Mouse (Mus musculus) forebrain, embryonic 14.5 days (tissue): ENCODE measurements around the gene Plcz1. TPM values are rescaled to one million over a fixed set of nuclear protein-coding genes. Genes with fewer than 3 reads are reported as not detected.
A peak's percentile ranks its signal among the peaks of the same experiment; 100 is the strongest.

Source experiments
- ATAC-seq: fragments of 200-750 bp; cut with Nextera tagmentation; 2 replicates; pipeline ENCODE4 v1.8.0; 2017; ENCODE audit warnings: mild to moderate bottlenecking, moderate library complexity
- DNase-seq: peaks from one replicate; pipeline ENCODE4 v3.0.0-alpha.2; 2015; ENCODE audit warnings: low spot score
- H3K27ac ChIP-seq: fragments of 300-500 bp; sonication (generic); 2 replicates; pipeline ENCODE4 v1.5.1; 2014; ENCODE audit warnings: low read depth, mild to moderate bottlenecking, control low read depth, low read length, moderate library complexity
- H3K27me3 ChIP-seq: fragments of 300-500 bp; sonication (generic); replicated peaks from 2 replicates; pipeline ENCODE4 v1.6.1; 2014; ENCODE audit warnings: low read length, control low read depth, mixed read lengths; ENCODE audit not compliant: control insufficient read depth, insufficient read depth
- H3K36me3 ChIP-seq: fragments of 300-500 bp; sonication (generic); 2 replicates; pipeline ENCODE4 v1.6.1; 2014; ENCODE audit warnings: low read length, control low read depth; ENCODE audit not compliant: control insufficient read depth, insufficient read depth
- H3K4me1 ChIP-seq: fragments of 300-500 bp; sonication (generic); 2 replicates; pipeline ENCODE4 v1.6.1; 2014; ENCODE audit warnings: antibody characterized with exemption, low read length, control low read depth; ENCODE audit not compliant: control insufficient read depth, insufficient read depth
- H3K4me2 ChIP-seq: fragments of 300-500 bp; sonication (generic); 2 replicates; pipeline ENCODE4 v1.6.1; 2014; ENCODE audit warnings: mild to moderate bottlenecking, control low read depth, low read length
- H3K4me3 ChIP-seq: fragments of 300-500 bp; sonication (generic); 2 replicates; pipeline ENCODE4 v1.5.1; 2014; ENCODE audit warnings: low read depth, low read length, control low read depth
- H3K9ac ChIP-seq: fragments of 300-500 bp; sonication (generic); 2 replicates; pipeline ENCODE4 v1.6.1; 2014; ENCODE audit warnings: mild to moderate bottlenecking, low read length, control low read depth, moderate library complexity
- H3K9me3 ChIP-seq: fragments of 300-500 bp; sonication (generic); replicated peaks from 2 replicates; pipeline ENCODE4 v1.6.1; 2016; ENCODE audit warnings: low read length, control low read depth, mixed read lengths; ENCODE audit not compliant: control insufficient read depth
- WGBS: fragments of 180-500 bp; shearing (Covaris S2); extraction: QIAGEN DNeasy Blood & Tissue Kit; methylation state at CpG from one replicate; pipeline ENCODE4 v1.1.7; 2014; 5-methylcytosine and 5-hydroxymethylcytosine counted together
- polyA plus RNA-seq: library from polyadenylated mRNA; unstranded; fragments of >200 nt; fragmentation: Nextera tagmentation; extraction: Ambion mirVana; gene quantifications from 2 replicates; pipeline ENCODE4 v1.2.1, GENCODE M21; 2014

Gene Plcz1
- polyA plus RNA-seq, 1 experiment from 2014 or later, result 0.18 TPM

GRCm38 (mm10) chr6:139966684-139967083 lies 74.6 kb downstream of the Plcz1 start:
- ATAC-seq (peak; percentile 71), DNase-seq (peak; percentile 72)
- Histone ChIP-seq H3K36me3 (no peaks in the 10 kb centered on the region), H3K4me2 (no peak overlapping the region), H3K9me3 (no peaks in the 10 kb centered on the region), H3K9ac (no peak overlapping the region), H3K27ac (no peak overlapping the region; the same call in 1 of the 2 replicates), H3K4me3 (no peak overlapping the region), H3K27me3 (no peaks in the 10 kb centered on the region), H3K4me1 (0 out of 2 replicates have a peak, but pooled peaks cover 5% of the 10 kb centered on the region)
- WGBS, result 51% methylated on average over 6 of the region's 6 CpGs

GRCm38 (mm10) chr6:139964895-139965294 lies 76.4 kb downstream of the Plcz1 start:
- Histone ChIP-seq H3K4me1 (0 out of 2 replicates have a peak, but pooled peaks cover 5% of the 10 kb centered on the region), H3K4me3 (no peak overlapping the region), H3K4me2 (no peak overlapping the region), H3K36me3 (no peaks in the 10 kb centered on the region), H3K27me3 (no peaks in the 10 kb centered on the region), H3K27ac (no peak overlapping the region), H3K9ac (no peak overlapping the region), H3K9me3 (no peaks in the 10 kb centered on the region)
- DNase-seq (no peak), ATAC-seq (no peak)
- WGBS, result 91% methylated on average over 3 of the region's 3 CpGs

- H3K9me3 ChIP-seq, result no peaks in the 10 kb centered on the region
- H3K36me3 ChIP-seq, result no peaks in the 10 kb centered on the region
- H3K4me1 ChIP-seq, result 0 out of 2 replicates have a peak, but pooled peaks cover 5% of the 10 kb centered on the region
- no peaks in the 10 kb centered on the region for H3K27me3 ChIP-seq
- no peak overlapping the region for H3K4me3 ChIP-seq
- no peak overlapping the region for H3K9ac ChIP-seq
- no peak overlapping the region for H3K4me2 ChIP-seq
- no peak for DNase-seq
- 68% methylated on average over 3 of the region's 3 CpGs for WGBS
- no peak overlapping the region for H3K27ac ChIP-seq
- no peak for ATAC-seq
These were observed 77.5 kb downstream of the Plcz1 start for GRCm38 (mm10) chr6:139963775-139964174.

- Histone ChIP-seq H3K27me3 (no peaks in the 10 kb centered on the region), H3K36me3 (no peaks in the 10 kb centered on the region), H3K4me3 (no peak overlapping the region), H3K27ac (no peak overlapping the region), H3K4me2 (no peak overlapping the region), H3K4me1 (no peaks in the 10 kb centered on the region), H3K9me3 (no peaks in the 10 kb centered on the region), H3K9ac (no peak overlapping the region)
- DNase-seq, result no peak
- ATAC-seq, result no peak
- 67% methylated on average over 7 of the region's 7 CpGs for WGBS
These were observed 83.6 kb downstream of the Plcz1 start for GRCm38 (mm10) chr6:139957531-139958241.

GRCm38 (mm10) chr6:139953596-139953995 lies 87.7 kb downstream of the Plcz1 start:
- no peaks in the 10 kb centered on the region for H3K36me3 ChIP-seq
- ATAC-seq, result no peak

GRCm38 (mm10) chr6:139947106-139947879 lies 94.0 kb downstream of the Plcz1 start:
- H3K9me3 ChIP-seq, result no peaks in the 10 kb centered on the region
- H3K9ac ChIP-seq, result no peak overlapping the region
- no peaks in the 10 kb centered on the region for H3K4me1 ChIP-seq
- no peak overlapping the region for H3K27ac ChIP-seq
- 90% methylated on average over 8 of the region's 8 CpGs for WGBS
- H3K27me3 ChIP-seq, result no peaks in the 10 kb centered on the region
- no peak overlapping the region for H3K4me3 ChIP-seq
- ATAC-seq (no peak), DNase-seq (no peak)
- no peaks in the 10 kb centered on the region for H3K36me3 ChIP-seq
- no peak overlapping the region for H3K4me2 ChIP-seq

More at GRCm38 (mm10) chr6:139953596-139953995, 87.7 kb downstream of the Plcz1 start:
- Histone ChIP-seq H3K9me3 (no peaks in the 10 kb centered on the region), H3K27me3 (no peaks in the 10 kb centered on the region), H3K4me1 (no peaks in the 10 kb centered on the region), H3K4me2 (no peak overlapping the region), H3K9ac (no peak overlapping the region), H3K4me3 (no peak overlapping the region), H3K27ac (no peak overlapping the region)
- DNase-seq, result no peak
- 85% methylated on average over 12 of the region's 12 CpGs for WGBS

Other genes with a start within 250 kb of the Plcz1 start
- gene Capza3, start 205 bp downstream of the Plcz1 start, polyA plus RNA-seq, result not detected in 2 replicates